Mouse (Mus musculus): Measurements from ENCODE around the gene Gna13. TPM values are rescaled to one million over a fixed set of nuclear protein-coding genes. Genes with fewer than 3 reads are reported as not detected.
"Not testable (repeated sequence)": the region's sequence is repeated elsewhere in the genome, so short reads cannot be mapped to it uniquely, and the experiment has no call there.

The Gna13 gene
- total and polyA plus RNA-seq, 3 experiments: 29.6 to 93.2 (median 87.2) TPM

DNA sequence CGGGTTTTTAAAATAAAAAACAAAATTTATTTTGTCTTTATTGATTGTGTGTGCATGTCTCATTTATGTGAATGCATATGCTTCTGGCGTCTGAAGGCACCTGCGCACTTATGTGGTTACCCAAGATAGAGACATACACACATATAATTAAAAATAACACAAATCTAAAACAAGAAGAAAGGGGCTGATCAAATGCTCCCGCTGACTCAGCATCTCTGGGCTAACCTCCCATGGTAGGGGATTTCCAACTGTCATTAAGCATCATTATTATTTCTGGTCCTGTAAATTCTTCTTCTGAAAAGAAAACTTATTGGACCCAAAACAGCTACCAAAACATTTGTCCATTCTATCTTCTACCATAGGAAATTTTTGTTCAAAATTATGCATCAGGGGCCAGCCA, 27.9 kb upstream of the Gna13 start:
- ATAC-seq (ENCODE audit: extremely low read depth, insufficient number of reproducible peaks, low FRiP score, poor library complexity, severe bottlenecking): no peak
- no peak for DNase-seq (ENCODE audit: low spot score)
- Histone ChIP-seq H3K36me3 (replicated peaks) (no peaks in the 10 kb centered on the region), H3K27me3 (ENCODE audit: insufficient read depth, low read length) (0 out of 2 replicates have a peak, but pooled peaks cover 5% of the 10 kb centered on the region), H3K9me3 (replicated peaks) (no peaks in the 10 kb centered on the region), H3K4me3 (ENCODE audit: low read depth, low read length) (no peak overlapping the region), H3K4me1 (ENCODE audit: insufficient read depth, low read depth, low read length) (peaks cover 40% of the 10 kb centered on the region)
- TF ChIP-seq TAL1 (conservative IDR thresholded peaks at IDR 0.05; ENCODE audit: low read depth, low read length): no peak
- no peak for TF ChIP-seq POLR2AphosphoS5 (IDR thresholded peaks at IDR 0.05; ENCODE audit: insufficient replicate concordance, low read depth, low read length)
- TF ChIP-seq GATA2 (IDR thresholded peaks at IDR 0.05; ENCODE audit: borderline replicate concordance, low read depth, low read length): no peak
- no peak for TF ChIP-seq CTCF (IDR thresholded peaks at IDR 0.05; ENCODE audit: low read depth, low read length)
- no peak for TF ChIP-seq GATA1 (IDR thresholded peaks at IDR 0.05; ENCODE audit: borderline replicate concordance, low read length)

DNA sequence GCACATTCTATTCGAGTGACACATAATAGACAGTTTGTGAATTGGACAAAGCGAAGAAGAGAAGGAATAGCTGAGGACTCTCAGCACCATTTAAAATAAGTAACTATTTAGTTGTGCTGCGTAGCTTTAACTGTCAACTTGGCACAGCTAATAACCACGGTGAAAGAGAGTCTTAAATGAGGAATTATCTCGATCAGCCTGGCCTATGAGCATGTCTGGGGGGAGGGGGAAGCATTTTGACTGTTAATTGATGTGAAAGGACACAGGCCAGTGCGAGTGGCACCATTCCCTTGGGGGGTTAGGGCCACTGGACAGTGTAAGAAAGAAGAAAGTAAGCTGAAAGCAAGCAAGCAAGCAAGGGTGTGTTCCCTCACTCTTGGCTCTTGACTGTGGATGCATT, 26.7 kb upstream of the Gna13 start:
- DNase-seq (ENCODE audit: low spot score): no peak
- Histone ChIP-seq H3K27me3 (ENCODE audit: insufficient read depth, low read length) (peaks cover 3% of the 10 kb centered on the region), H3K36me3 (replicated peaks) (no peaks in the 10 kb centered on the region), H3K4me1 (ENCODE audit: insufficient read depth, low read depth, low read length) (peaks cover 35% of the 10 kb centered on the region), H3K4me3 (ENCODE audit: low read depth, low read length) (no peak overlapping the region; the same call in 1 of the 2 replicates), H3K9me3 (replicated peaks) (no peaks in the 10 kb centered on the region)
- TF ChIP-seq GATA2 (IDR thresholded peaks at IDR 0.05; ENCODE audit: borderline replicate concordance, low read depth, low read length) (no peak), POLR2AphosphoS5 (IDR thresholded peaks at IDR 0.05; ENCODE audit: insufficient replicate concordance, low read depth, low read length) (no peak), CTCF (IDR thresholded peaks at IDR 0.05; ENCODE audit: low read depth, low read length) (no peak)
- ATAC-seq (ENCODE audit: extremely low read depth, insufficient number of reproducible peaks, low FRiP score, poor library complexity, severe bottlenecking): no peak

DNA sequence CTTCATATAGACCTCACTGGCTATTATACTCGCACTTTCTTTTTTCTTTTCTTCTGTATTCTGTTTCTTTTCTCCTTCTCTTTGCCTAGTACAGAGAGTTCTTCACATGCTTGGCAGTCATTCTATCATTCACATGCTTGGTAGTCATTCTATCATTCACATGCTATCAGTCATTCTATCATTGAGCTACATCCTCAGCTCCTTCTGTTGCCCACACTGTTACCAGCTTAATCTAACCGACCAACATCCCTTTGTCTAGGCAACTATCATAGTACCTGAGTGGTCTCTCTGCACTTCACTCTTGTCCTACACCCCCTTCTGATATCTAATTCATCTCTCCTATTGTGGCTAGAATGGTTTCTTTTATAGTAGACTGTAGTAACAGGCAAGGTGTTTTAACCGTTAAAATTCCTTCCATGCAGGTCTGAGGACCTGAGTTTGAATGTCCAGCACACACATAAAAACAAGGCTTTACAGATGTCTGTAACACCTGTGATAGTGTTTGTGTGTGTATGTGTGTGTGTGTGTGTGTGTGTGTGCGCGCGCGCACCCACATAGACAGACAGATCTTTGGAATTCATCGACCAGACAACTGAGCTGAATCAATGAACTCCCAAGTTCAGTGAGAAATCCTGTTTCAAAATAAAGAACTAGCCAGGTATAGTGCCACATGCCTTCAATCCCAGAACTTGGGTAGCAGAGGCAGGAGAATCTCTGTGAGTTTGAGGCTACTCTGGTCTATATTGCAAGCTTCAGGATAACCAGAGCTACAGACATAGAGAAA, 23.3 kb upstream of the Gna13 start:
- no peak for ATAC-seq (ENCODE audit: extremely low read depth, insufficient number of reproducible peaks, low FRiP score, poor library complexity, severe bottlenecking)
- Histone ChIP-seq H3K4me1 (ENCODE audit: insufficient read depth, low read depth, low read length) (peaks cover 17% of the 10 kb centered on the region), H3K4me3 (ENCODE audit: low read depth, low read length) (no peak overlapping the region), H3K9me3 (replicated peaks) (no peaks in the 10 kb centered on the region), H3K36me3 (replicated peaks) (no peaks in the 10 kb centered on the region), H3K27me3 (ENCODE audit: insufficient read depth, low read length) (peaks cover 13% of the 10 kb centered on the region)
- no peak for TF ChIP-seq GATA1 (IDR thresholded peaks at IDR 0.05; ENCODE audit: borderline replicate concordance, low read length)
- no peak for TF ChIP-seq TAL1 (conservative IDR thresholded peaks at IDR 0.05; ENCODE audit: low read depth, low read length)
- TF ChIP-seq GATA2 (IDR thresholded peaks at IDR 0.05; ENCODE audit: borderline replicate concordance, low read depth, low read length): no peak
- no peak for TF ChIP-seq CTCF (IDR thresholded peaks at IDR 0.05; ENCODE audit: low read depth, low read length)
- TF ChIP-seq POLR2AphosphoS5 (IDR thresholded peaks at IDR 0.05; ENCODE audit: insufficient replicate concordance, low read depth, low read length): no peak
- DNase-seq (ENCODE audit: low spot score): no peak

DNA sequence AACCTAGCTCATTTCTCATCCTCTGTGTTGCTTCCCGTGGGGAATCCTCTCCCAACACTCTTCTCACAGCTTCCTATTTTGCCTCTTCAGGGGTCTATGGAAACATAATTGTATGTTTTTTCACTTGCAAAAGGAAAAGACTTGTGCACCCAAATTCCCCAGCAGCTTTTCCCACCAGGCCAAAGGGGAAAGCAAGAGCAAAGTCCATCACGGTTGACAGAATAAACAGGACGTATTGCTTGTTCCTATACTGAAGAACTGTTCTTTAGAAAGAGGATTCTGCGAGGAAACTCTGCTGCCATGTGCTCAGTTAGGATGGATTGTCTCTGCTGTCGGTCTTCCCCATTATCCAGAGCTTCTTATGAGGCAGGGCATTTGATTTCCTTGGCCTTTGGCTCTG, 22.1 kb upstream of the Gna13 start:
- peaks cover 13% of the 10 kb centered on the region for H3K27me3 ChIP-seq (ENCODE audit: insufficient read depth, low read length)
- H3K4me1 ChIP-seq (ENCODE audit: insufficient read depth, low read depth, low read length): peaks cover 19% of the 10 kb centered on the region
- no peak overlapping the region for H3K4me3 ChIP-seq (ENCODE audit: low read depth, low read length)
- H3K36me3 ChIP-seq (replicated peaks): no peaks in the 10 kb centered on the region
- ATAC-seq (ENCODE audit: extremely low read depth, insufficient number of reproducible peaks, low FRiP score, poor library complexity, severe bottlenecking) (no peak), DNase-seq (ENCODE audit: low spot score) (no peak)
- TF ChIP-seq POLR2AphosphoS5 (IDR thresholded peaks at IDR 0.05; ENCODE audit: insufficient replicate concordance, low read depth, low read length) (no peak), TAL1 (conservative IDR thresholded peaks at IDR 0.05; ENCODE audit: low read depth, low read length) (no peak), GATA2 (IDR thresholded peaks at IDR 0.05; ENCODE audit: borderline replicate concordance, low read depth, low read length) (no peak), GATA1 (IDR thresholded peaks at IDR 0.05; ENCODE audit: borderline replicate concordance, low read length) (no peak), CTCF (IDR thresholded peaks at IDR 0.05; ENCODE audit: low read depth, low read length) (no peak)
- H3K9me3 ChIP-seq (replicated peaks): no peaks in the 10 kb centered on the region

DNA sequence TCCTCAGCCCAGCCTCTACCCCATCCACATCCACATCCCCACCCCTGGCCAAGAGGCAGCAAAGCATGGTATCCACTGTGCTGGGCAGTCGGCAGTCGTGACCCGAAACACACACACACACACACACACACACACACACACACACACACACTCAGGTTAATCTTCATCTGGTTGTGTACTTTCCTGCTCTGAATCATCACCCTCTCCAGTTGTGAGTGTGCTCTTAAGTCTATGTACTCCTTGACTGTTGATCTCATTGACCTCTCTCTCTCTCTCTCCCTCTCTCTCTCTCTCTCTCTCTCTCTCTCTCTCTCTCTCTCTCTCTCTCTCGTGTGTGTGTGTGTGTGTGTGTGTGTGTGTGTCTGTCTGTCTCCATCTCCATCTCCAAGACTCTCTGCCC, 20.0 kb upstream of the Gna13 start:
- Histone ChIP-seq H3K27me3 (ENCODE audit: insufficient read depth, low read length) (peaks cover 13% of the 10 kb centered on the region), H3K4me1 (ENCODE audit: insufficient read depth, low read depth, low read length) (peaks cover 18% of the 10 kb centered on the region)
- H3K36me3 ChIP-seq (replicated peaks); H3K9me3 ChIP-seq (replicated peaks); H3K4me3 ChIP-seq (ENCODE audit: low read depth, low read length); ATAC-seq (ENCODE audit: extremely low read depth, insufficient number of reproducible peaks, low FRiP score, poor library complexity, severe bottlenecking); DNase-seq (ENCODE audit: low spot score): not testable (repeated sequence)

DNA sequence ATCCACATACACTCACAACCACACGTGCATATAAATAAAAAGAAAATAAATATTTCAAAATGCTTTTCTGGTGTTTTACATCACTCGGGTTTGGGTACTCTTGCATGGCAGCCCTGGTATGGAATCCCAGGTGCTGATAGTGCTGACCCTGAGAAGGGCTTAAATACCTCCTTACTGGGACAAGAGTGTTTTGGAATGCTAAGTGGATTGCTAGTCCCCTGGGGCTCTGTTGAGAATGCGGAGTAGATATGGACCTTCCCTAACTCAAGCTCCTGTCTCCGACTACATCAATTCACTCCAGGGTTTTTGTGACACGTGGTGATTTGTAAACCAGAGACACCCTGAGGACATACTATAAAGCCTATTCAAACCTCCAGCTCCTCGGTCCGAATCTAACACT, 19.1 kb upstream of the Gna13 start:
- no peak for ATAC-seq (ENCODE audit: extremely low read depth, insufficient number of reproducible peaks, low FRiP score, poor library complexity, severe bottlenecking)
- H3K27me3 ChIP-seq (ENCODE audit: insufficient read depth, low read length): peaks cover 15% of the 10 kb centered on the region
- TF ChIP-seq GATA1 (IDR thresholded peaks at IDR 0.05; ENCODE audit: borderline replicate concordance, low read length): no peak
- H3K36me3 ChIP-seq (replicated peaks): no peaks in the 10 kb centered on the region
- H3K4me3 ChIP-seq (ENCODE audit: low read depth, low read length): no peak overlapping the region
- no peaks in the 10 kb centered on the region for H3K9me3 ChIP-seq (replicated peaks)
- no peak for DNase-seq (ENCODE audit: low spot score)
- peaks cover 26% of the 10 kb centered on the region for H3K4me1 ChIP-seq (ENCODE audit: insufficient read depth, low read depth, low read length)

All from G1E (cell line).